Mouse (Mus musculus): ENCODE data around the gene Plk5.

Plk5 gene

GRCm38 (mm10) chr10:80357336-80357735 lies 1.1 kb downstream of the Plk5 start:
- DNase-seq (ENCODE audit: low read depth, low spot score): no peak

GRCm38 (mm10) chr10:80357994-80358639 lies 1.9 kb downstream of the Plk5 start:
- DNase-seq (ENCODE audit: low read depth, low spot score): peak; percentile 61

- no peak for DNase-seq (ENCODE audit: low read depth, low spot score)
Observed at GRCm38 (mm10) chr10:80363734-80364133, 7.5 kb downstream of the Plk5 start.

GRCm38 (mm10) chr10:80365736-80366135 lies 9.5 kb downstream of the Plk5 start:
- no peak for DNase-seq (ENCODE audit: low read depth, low spot score)

- no peak for DNase-seq (ENCODE audit: low read depth, low spot score)
Observed at GRCm38 (mm10) chr10:80367954-80368353, 11.7 kb downstream of the Plk5 start.

- DNase-seq (ENCODE audit: low read depth, low spot score): no peak
Observed at GRCm38 (mm10) chr10:80368392-80368791, 12.1 kb downstream of the Plk5 start.

- DNase-seq (ENCODE audit: low read depth, low spot score): peak; percentile 80
Observed at GRCm38 (mm10) chr10:80369995-80370747, 13.9 kb downstream of the Plk5 start.

- DNase-seq (ENCODE audit: low read depth, low spot score): peak; percentile 83
Observed at GRCm38 (mm10) chr10:80371411-80371966, 15.2 kb downstream of the Plk5 start.

- no peak for DNase-seq (ENCODE audit: low read depth, low spot score)
Observed at GRCm38 (mm10) chr10:80371983-80372382, 15.7 kb downstream of the Plk5 start.

GRCm38 (mm10) chr10:80372706-80373105 lies 16.4 kb downstream of the Plk5 start:
- DNase-seq (ENCODE audit: low read depth, low spot score): no peak

GRCm38 (mm10) chr10:80374063-80374462 lies 17.8 kb downstream of the Plk5 start:
- DNase-seq (ENCODE audit: low read depth, low spot score): peak; percentile 83

GRCm38 (mm10) chr10:80376160-80376559 lies 19.9 kb downstream of the Plk5 start:
- DNase-seq (ENCODE audit: low read depth, low spot score): peak; percentile 95

GRCm38 (mm10) chr10:80377716-80378115 lies 21.5 kb downstream of the Plk5 start:
- no peak for DNase-seq (ENCODE audit: low read depth, low spot score)

- DNase-seq (ENCODE audit: low read depth, low spot score): no peak
Observed at GRCm38 (mm10) chr10:80382641-80383365, 26.5 kb downstream of the Plk5 start.

GRCm38 (mm10) chr10:80383431-80383830 lies 27.2 kb downstream of the Plk5 start:
- DNase-seq (ENCODE audit: low read depth, low spot score): no peak

GRCm38 (mm10) chr10:80384115-80384639 lies 27.9 kb downstream of the Plk5 start:
- DNase-seq (ENCODE audit: low read depth, low spot score): no peak

GRCm38 (mm10) chr10:80384709-80385108 lies 28.4 kb downstream of the Plk5 start:
- no peak for DNase-seq (ENCODE audit: low read depth, low spot score)

- no peak for DNase-seq (ENCODE audit: low read depth, low spot score)
Observed at GRCm38 (mm10) chr10:80385310-80385709, 29.1 kb downstream of the Plk5 start.

GRCm38 (mm10) chr10:80385811-80386734 lies 29.8 kb downstream of the Plk5 start:
- no peak for DNase-seq (ENCODE audit: low read depth, low spot score)

- DNase-seq (ENCODE audit: low read depth, low spot score): no peak
Observed at GRCm38 (mm10) chr10:80386735-80387471, 30.6 kb downstream of the Plk5 start.

All from ES-CJ7 (cell line).